Mouse (Mus musculus): ENCODE results near the gene Brap. TPM values are rescaled to one million over a fixed set of nuclear protein-coding genes. Genes with fewer than 3 reads are reported as not detected.
"Not testable (repeated sequence)": the region's sequence is repeated elsewhere in the genome, so short reads cannot be mapped to it uniquely, and the experiment has no call there.

Gene Brap
- polyA plus RNA-seq, 1 experiment, result 40.9 TPM

DNA sequence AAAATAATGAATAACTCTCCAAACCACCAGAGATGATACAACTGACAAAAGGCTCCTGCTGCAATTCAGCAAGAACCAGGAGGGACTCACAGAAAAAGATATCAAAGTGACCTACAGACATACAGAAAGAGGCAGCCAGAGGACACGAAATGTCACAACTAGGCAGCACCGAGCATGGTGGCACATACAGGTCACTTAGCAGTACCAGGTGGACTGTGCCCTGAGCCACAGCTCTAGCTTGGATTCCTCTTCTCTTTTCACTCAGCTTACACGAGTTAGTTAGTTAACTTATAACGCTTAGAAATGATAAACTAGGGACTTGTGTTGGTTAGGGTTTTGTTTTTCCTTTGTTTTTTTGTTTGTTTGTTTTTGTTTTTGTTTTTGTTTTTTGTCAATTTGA lies 5.8 kb upstream of the Brap start:
- Histone ChIP-seq H3K4me2 (ENCODE audit: low read depth) (no peak overlapping the region), H3K79me2 (ENCODE audit: control insufficient read depth, insufficient read depth) (no peaks in the 10 kb centered on the region), H3K27me3 (ENCODE audit: control insufficient read depth, insufficient read depth, insufficient read length) (no peaks in the 10 kb centered on the region), H3ac (ENCODE audit: control insufficient read depth, insufficient read length) (no peak overlapping the region), H3K36me3 (ENCODE audit: control insufficient read depth, insufficient read depth) (no peaks in the 10 kb centered on the region), H3K4me3 (no peak overlapping the region)
- TF ChIP-seq E2F4 (IDR thresholded peaks at IDR 0.05; ENCODE audit: insufficient read depth) (no peak), USF1 (IDR thresholded peaks at IDR 0.05; ENCODE audit: low read depth) (no peak), MYOG (IDR thresholded peaks at IDR 0.05; ENCODE audit: control insufficient read depth in 1 of 3, insufficient read depth in 1 of 3, insufficient read length in 2 of 3, low read depth in 2 of 3) (no peak), TCF12 (IDR thresholded peaks at IDR 0.05; ENCODE audit: insufficient read depth, poor library complexity, severe bottlenecking) (no peak), POLR2AphosphoS2 (IDR thresholded peaks at IDR 0.05; ENCODE audit: insufficient read length, low read depth) (no peak), CEBPB (IDR thresholded peaks at IDR 0.05; ENCODE audit: insufficient read depth, poor library complexity, severe bottlenecking) (no peak), MAX (IDR thresholded peaks at IDR 0.05; ENCODE audit: low read depth) (no peak), MYOD1 (IDR thresholded peaks at IDR 0.05; ENCODE audit: control insufficient read depth in 1 of 3, insufficient read length in 2 of 3, low read depth in 2 of 3) (no peak), REST (IDR thresholded peaks at IDR 0.05; ENCODE audit: insufficient read depth, insufficient read length) (no peak), TCF3 (IDR thresholded peaks at IDR 0.05; ENCODE audit: insufficient read length, low read depth) (no peak), POLR2A (IDR thresholded peaks at IDR 0.05; ENCODE audit: insufficient read length, low read depth) (no peak), SRF (IDR thresholded peaks at IDR 0.05; ENCODE audit: control insufficient read depth, insufficient read length, low read depth) (no peak)

DNA sequence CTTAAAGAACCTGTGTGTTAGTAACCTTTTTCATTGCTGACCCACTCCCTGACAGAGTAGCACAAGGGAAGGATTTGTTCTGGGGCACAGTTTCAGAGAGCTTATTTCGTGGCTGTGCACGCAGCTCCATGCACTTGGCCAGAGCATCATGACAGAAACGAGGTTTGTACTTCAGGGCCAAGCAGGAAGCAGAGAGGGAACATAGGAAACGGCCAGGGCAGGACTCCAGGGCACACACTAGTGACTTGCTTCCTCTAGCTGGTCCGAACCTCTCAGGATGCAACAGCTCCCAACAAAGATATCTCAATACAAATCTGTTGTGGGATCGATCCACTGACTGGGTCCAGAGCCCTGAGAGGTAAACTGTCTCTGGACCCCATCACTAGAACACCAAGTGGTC lies 3.5 kb upstream of the Brap start:
- not testable (repeated sequence) for H3K36me3 ChIP-seq (ENCODE audit: control insufficient read depth, insufficient read depth); H3K4me2 ChIP-seq (ENCODE audit: low read depth); H3ac ChIP-seq (ENCODE audit: control insufficient read depth, insufficient read length); H3K4me3 ChIP-seq; H3K27me3 ChIP-seq (ENCODE audit: control insufficient read depth, insufficient read depth, insufficient read length)
- peaks cover 12% of the 10 kb centered on the region for H3K79me2 ChIP-seq (ENCODE audit: control insufficient read depth, insufficient read depth)

DNA sequence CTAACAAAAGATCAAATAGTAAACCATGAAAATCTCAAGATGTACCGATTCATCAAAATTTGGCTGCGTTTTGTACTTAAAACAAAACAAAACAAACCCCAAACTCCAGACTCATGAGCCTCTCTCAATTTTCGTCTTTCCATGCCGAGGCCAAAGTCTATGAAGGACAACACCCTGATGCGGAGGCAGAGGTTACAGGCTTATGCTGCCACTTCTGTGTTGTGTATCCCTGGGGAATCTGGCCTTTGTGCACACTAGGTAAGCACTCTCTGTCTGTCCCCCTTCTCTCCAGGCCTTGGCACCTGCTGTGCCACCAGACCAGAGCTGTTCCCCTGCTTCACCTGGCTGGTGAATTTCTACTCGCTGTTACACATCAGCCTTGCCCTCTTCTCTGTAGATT lies 2.7 kb upstream of the Brap start:
- not testable (repeated sequence) for H3ac ChIP-seq (ENCODE audit: control insufficient read depth, insufficient read length); H3K4me3 ChIP-seq; H3K4me2 ChIP-seq (ENCODE audit: low read depth); H3K36me3 ChIP-seq (ENCODE audit: control insufficient read depth, insufficient read depth); H3K27me3 ChIP-seq (ENCODE audit: control insufficient read depth, insufficient read depth, insufficient read length)
- peaks cover 18% of the 10 kb centered on the region for H3K79me2 ChIP-seq (ENCODE audit: control insufficient read depth, insufficient read depth)

DNA sequence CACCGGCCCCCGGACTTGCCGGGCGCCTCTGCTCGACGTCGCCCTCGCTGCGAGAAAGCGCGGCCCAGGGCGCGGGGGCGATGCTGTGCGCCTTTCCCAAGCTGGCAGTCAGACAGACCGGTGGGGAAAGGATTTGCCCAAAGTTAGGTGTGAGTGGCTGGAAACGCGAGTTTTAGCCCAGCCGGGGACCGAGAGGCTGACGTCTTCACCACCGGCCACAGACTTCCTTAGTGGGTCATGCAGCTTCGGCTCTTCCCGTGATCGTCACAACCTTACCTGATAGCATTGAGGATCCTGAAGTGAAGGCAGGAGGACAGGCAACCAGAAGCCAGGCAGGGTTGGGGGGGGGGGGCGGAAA lies 513 bp downstream of the Brap start:
- TF ChIP-seq REST (IDR thresholded peaks at IDR 0.05; ENCODE audit: insufficient read depth, insufficient read length) (no peak), CEBPB (IDR thresholded peaks at IDR 0.05; ENCODE audit: insufficient read depth, poor library complexity, severe bottlenecking) (no peak), TCF12 (IDR thresholded peaks at IDR 0.05; ENCODE audit: insufficient read depth, poor library complexity, severe bottlenecking) (no peak), USF1 (IDR thresholded peaks at IDR 0.05; ENCODE audit: low read depth) (no peak), POLR2AphosphoS2 (IDR thresholded peaks at IDR 0.05; ENCODE audit: insufficient read length, low read depth) (no peak), E2F4 (IDR thresholded peaks at IDR 0.05; ENCODE audit: insufficient read depth) (no peak), MAX (IDR thresholded peaks at IDR 0.05; ENCODE audit: low read depth) (no peak), MYOD1 (IDR thresholded peaks at IDR 0.05; ENCODE audit: control insufficient read depth in 1 of 3, insufficient read length in 2 of 3, low read depth in 2 of 3) (no peak), POLR2A (IDR thresholded peaks at IDR 0.05; ENCODE audit: insufficient read length, low read depth) (no peak), MYOG (IDR thresholded peaks at IDR 0.05; ENCODE audit: control insufficient read depth in 1 of 3, insufficient read depth in 1 of 3, insufficient read length in 2 of 3, low read depth in 2 of 3) (no peak), SRF (IDR thresholded peaks at IDR 0.05; ENCODE audit: control insufficient read depth, insufficient read length, low read depth) (no peak), TCF3 (IDR thresholded peaks at IDR 0.05; ENCODE audit: insufficient read length, low read depth) (no peak)
- H3K79me2 ChIP-seq (ENCODE audit: control insufficient read depth, insufficient read depth), result peaks cover 24% of the 10 kb centered on the region
- no peaks in the 10 kb centered on the region for H3K27me3 ChIP-seq (ENCODE audit: control insufficient read depth, insufficient read depth, insufficient read length)
- peak overlapping the region; percentile 74 for H3K4me3 ChIP-seq
- H3K4me2 ChIP-seq (ENCODE audit: low read depth), result peak overlapping the region; percentile 85
- peaks cover 16% of the 10 kb centered on the region for H3K36me3 ChIP-seq (ENCODE audit: control insufficient read depth, insufficient read depth)
- peak overlapping the region; percentile 95 for H3ac ChIP-seq (ENCODE audit: control insufficient read depth, insufficient read length)

DNA sequence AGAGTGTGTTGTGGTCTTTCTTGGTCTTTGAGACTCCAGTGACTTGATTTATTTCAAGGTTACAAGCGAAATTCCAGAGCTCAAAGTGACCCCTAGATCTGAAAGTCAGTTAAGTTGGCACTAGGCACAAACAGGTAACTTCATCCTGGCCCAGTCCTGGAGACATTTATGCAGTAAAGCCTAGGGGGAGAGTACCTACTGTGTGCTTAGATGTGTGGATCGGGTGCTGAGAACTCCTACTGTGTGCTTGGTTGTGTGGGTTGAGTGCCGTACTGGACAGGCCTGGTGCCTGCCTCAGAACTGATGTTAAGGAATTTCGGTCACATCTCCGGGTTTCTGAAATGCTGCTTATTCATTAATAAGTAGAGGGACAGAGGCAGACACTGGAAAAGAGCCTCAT lies 1.1 kb downstream of the Brap start:
- peak overlapping the region; percentile 85 for H3K4me2 ChIP-seq (ENCODE audit: low read depth)
- no peak for TF ChIP-seq MYOG (IDR thresholded peaks at IDR 0.05; ENCODE audit: control insufficient read depth in 1 of 3, insufficient read depth in 1 of 3, insufficient read length in 2 of 3, low read depth in 2 of 3)
- TF ChIP-seq TCF12 (IDR thresholded peaks at IDR 0.05; ENCODE audit: insufficient read depth, poor library complexity, severe bottlenecking), result no peak
- no peak for TF ChIP-seq MYOD1 (IDR thresholded peaks at IDR 0.05; ENCODE audit: control insufficient read depth in 1 of 3, insufficient read length in 2 of 3, low read depth in 2 of 3)
- TF ChIP-seq E2F4 (IDR thresholded peaks at IDR 0.05; ENCODE audit: insufficient read depth), result no peak

DNA sequence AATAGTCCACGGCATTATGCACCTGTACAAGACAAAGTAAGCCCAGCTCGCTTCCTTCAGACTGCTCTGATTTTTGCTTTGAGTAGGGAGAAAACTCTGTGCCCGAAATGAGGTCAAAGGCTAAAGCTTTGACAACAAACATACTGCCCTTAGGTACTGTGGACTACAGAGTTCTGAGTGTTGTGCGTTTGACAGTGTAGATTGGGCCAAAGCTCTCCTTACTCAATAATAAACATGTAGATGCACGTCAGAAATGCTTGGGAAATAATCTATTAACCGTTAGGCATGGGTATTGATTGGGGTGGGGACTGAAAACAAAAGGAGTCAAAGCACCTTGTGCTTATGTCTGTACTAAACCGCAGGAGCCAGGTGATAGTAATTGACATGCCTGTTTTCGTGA lies 3.1 kb downstream of the Brap start:
- TF ChIP-seq MYOG (IDR thresholded peaks at IDR 0.05; ENCODE audit: control insufficient read depth in 1 of 3, insufficient read depth in 1 of 3, insufficient read length in 2 of 3, low read depth in 2 of 3) (no peak), CEBPB (IDR thresholded peaks at IDR 0.05; ENCODE audit: insufficient read depth, poor library complexity, severe bottlenecking) (no peak), USF1 (IDR thresholded peaks at IDR 0.05; ENCODE audit: low read depth) (no peak), MYOD1 (IDR thresholded peaks at IDR 0.05; ENCODE audit: control insufficient read depth in 1 of 3, insufficient read length in 2 of 3, low read depth in 2 of 3) (no peak), REST (IDR thresholded peaks at IDR 0.05; ENCODE audit: insufficient read depth, insufficient read length) (no peak), SRF (IDR thresholded peaks at IDR 0.05; ENCODE audit: control insufficient read depth, insufficient read length, low read depth) (no peak), TCF12 (IDR thresholded peaks at IDR 0.05; ENCODE audit: insufficient read depth, poor library complexity, severe bottlenecking) (no peak), E2F4 (IDR thresholded peaks at IDR 0.05; ENCODE audit: insufficient read depth) (no peak), POLR2AphosphoS2 (IDR thresholded peaks at IDR 0.05; ENCODE audit: insufficient read length, low read depth) (no peak), TCF3 (IDR thresholded peaks at IDR 0.05; ENCODE audit: insufficient read length, low read depth) (no peak), MAX (IDR thresholded peaks at IDR 0.05; ENCODE audit: low read depth) (no peak), POLR2A (IDR thresholded peaks at IDR 0.05; ENCODE audit: insufficient read length, low read depth) (no peak)
- H3K79me2 ChIP-seq (ENCODE audit: control insufficient read depth, insufficient read depth), result peaks cover 29% of the 10 kb centered on the region
- no peaks in the 10 kb centered on the region for H3K27me3 ChIP-seq (ENCODE audit: control insufficient read depth, insufficient read depth, insufficient read length)
- H3ac ChIP-seq (ENCODE audit: control insufficient read depth, insufficient read length), result no peak overlapping the region
- peaks cover 20% of the 10 kb centered on the region for H3K36me3 ChIP-seq (ENCODE audit: control insufficient read depth, insufficient read depth)
- H3K4me2 ChIP-seq (ENCODE audit: low read depth), result no peak overlapping the region
- no peak overlapping the region for H3K4me3 ChIP-seq

More for the DNA sequence above, 1.1 kb downstream of the Brap start:
- H3K4me3 ChIP-seq, result peak overlapping the region; percentile 74
- H3K79me2 ChIP-seq (ENCODE audit: control insufficient read depth, insufficient read depth), result peaks cover 24% of the 10 kb centered on the region
- peak overlapping the region; percentile 95 for H3ac ChIP-seq (ENCODE audit: control insufficient read depth, insufficient read length)
- H3K27me3 ChIP-seq (ENCODE audit: control insufficient read depth, insufficient read depth, insufficient read length), result no peaks in the 10 kb centered on the region
- peaks cover 16% of the 10 kb centered on the region for H3K36me3 ChIP-seq (ENCODE audit: control insufficient read depth, insufficient read depth)

All from myocyte (in vitro differentiated cells).